9 mouse cellular contexts compared by ENCODE assay signal in genomic region chr13:113321972-113322371, GRCm38 (mm10). TPM values are rescaled to one million over a fixed set of nuclear protein-coding genes. Genes with fewer than 3 reads are reported as not detected.
DNase-seq lines count a peak whose midpoint lies in the region; ATAC-seq and TF ChIP-seq lines count a peak whose summit lies in the region.
"Had no signal": no experiment of that assay in that cellular context is flagged by ENCODE, and none has a peak within 500 bp of the region (broad histone marks: within the 10 kb centered on the region; RNA-seq: fewer than 3 reads in every experiment).

No protein-coding gene starts in this region.

- no peak for DNase-seq in cerebellum, adult 11-12 months
- peak; percentile 78 for DNase-seq in CD4-positive, CD25-positive, alpha-beta regulatory T cell, adult 2 months (ENCODE audit: low read depth, low spot score)
- DNase-seq in cerebellum, adult 2 months = peak; percentile 25 to 32
- DNase-seq in frontal cortex, postnatal 36 days (ENCODE audit: low spot score in 2 of 2) = peak; percentile 28 to 72
- peak; percentile 47 to 58 for DNase-seq in kidney, postnatal 25 days
- peak; percentile 27 for DNase-seq in thymus, postnatal 25 days

- H3K27ac ChIP-seq in cerebellum, adult 2 months (ENCODE audit: insufficient read depth, low read length) = no peak overlapping the region
- H3K27ac ChIP-seq: heart, embryonic 15.5 days had no signal

- H3K27me3 ChIP-seq in cerebellum, adult 2 months (ENCODE audit: control insufficient read depth, insufficient read depth, low read length) = no peaks in the 10 kb centered on the region
- H3K27me3 ChIP-seq: heart, embryonic 15.5 days had no signal

- TF ChIP-seq CTCF in cerebellum, adult 2 months (IDR thresholded peaks at IDR 0.05; ENCODE audit: borderline replicate concordance, insufficient read depth, low read depth, low read length) = peak; percentile 20; the same call in 1 of the 2 replicates

- H3K4me1 ChIP-seq in cerebellum, adult 2 months (ENCODE audit: control insufficient read depth, insufficient read depth, low read length) = no peaks in the 10 kb centered on the region
- H3K4me1 ChIP-seq: heart, embryonic 15.5 days had no signal

- 6% methylated on average over 6 of the region's 6 CpGs for WGBS in cerebellum, adult 2 months

- peak; percentile 38; the same call in 1 of the 2 replicates for ATAC-seq in cerebellum, adult (ENCODE audit: insufficient number of reproducible peaks, low FRiP score, low TSS enrichment)
- peak; percentile 78; the same call in 1 of the 2 replicates for ATAC-seq in megakaryocyte-erythroid progenitor cell, adult 5-6 weeks (replicated peaks; ENCODE audit: low FRiP score, low TSS enrichment, poor library complexity, severe bottlenecking)

- no peak for TF ChIP-seq POLR2A in cerebellum, adult 2 months (IDR thresholded peaks at IDR 0.05; ENCODE audit: borderline replicate concordance, insufficient read depth, low read length)

- H3K4me3 ChIP-seq in cerebellum, adult 2 months (replicated peaks; ENCODE audit: insufficient read depth, low read depth, low read length) = no peak overlapping the region
- H3K4me3 ChIP-seq: heart, embryonic 15.5 days had no signal

RNA-seq across cellular contexts. Expression of gene BC067074, which starts 29.0 kb away (rescaled TPM):
- polyA plus RNA-seq in cerebellum, adult 2 months (2012; rRNA removed) = 0.87 and 1.1 TPM in 2 replicates
- not detected in 2 replicates for total RNA-seq in megakaryocyte-erythroid progenitor cell, adult 5-6 weeks (2014; fragmentation: Nextera tagmentation)
- not detected in 2 replicates for total RNA-seq in megakaryocyte-erythroid progenitor cell, adult 5-6 weeks (2017)
